Mouse (Mus musculus) myocyte (in vitro differentiated cells): ENCODE results near the gene Rbms1. TPM values are rescaled to one million over a fixed set of nuclear protein-coding genes. Genes with fewer than 3 reads are reported as not detected.

Experiments used
- H3K27me3 ChIP-seq: one replicate; pipeline ENCODE4 v1.6.1; 2011; ENCODE audit not compliant: control insufficient read depth, insufficient read depth, insufficient read length
- H3K36me3 ChIP-seq: one replicate; pipeline ENCODE4 v1.6.1; 2011; ENCODE audit not compliant: control insufficient read depth, insufficient read depth
- H3K4me2 ChIP-seq: one replicate; pipeline ENCODE4 v1.6.1; 2011; ENCODE audit warnings: low read depth, control low read depth
- H3K4me3 ChIP-seq: one replicate; pipeline ENCODE4 v1.5.1; 2011; ENCODE audit warnings: mild to moderate bottlenecking, control low read depth, moderate library complexity
- H3K79me2 ChIP-seq: one replicate; pipeline ENCODE4 v1.6.1; 2011; ENCODE audit not compliant: control insufficient read depth, insufficient read depth
- H3ac ChIP-seq: one replicate; pipeline ENCODE4 v1.6.1; 2011; ENCODE audit not compliant: control insufficient read depth, insufficient read length
- CEBPB ChIP-seq: IDR thresholded peaks from 2 replicates; pipeline ENCODE4 v1.6.1; 2011; ENCODE audit warnings: mild to moderate bottlenecking, moderate library complexity; ENCODE audit not compliant: poor library complexity, insufficient read depth, severe bottlenecking
- E2F4 ChIP-seq: IDR thresholded peaks from one replicate; pipeline ENCODE4 v1.6.1; 2011; ENCODE audit warnings: mild to moderate bottlenecking, control low read depth, moderate library complexity; ENCODE audit not compliant: insufficient read depth
- MAX ChIP-seq: IDR thresholded peaks from one replicate; pipeline ENCODE4 v1.6.1; 2011; ENCODE audit warnings: low read depth, mild to moderate bottlenecking, control low read depth
- MYOD1 ChIP-seq, 3 experiments: IDR thresholded peaks; one replicate each; pipeline ENCODE4 v1.6.1; 2011; ENCODE audit warnings: control low read depth in 2 of 3, low read depth in 2 of 3, mild to moderate bottlenecking in 2 of 3, moderate library complexity in 1 of 3; ENCODE audit not compliant: insufficient read length in 2 of 3, control insufficient read depth in 1 of 3
- MYOG ChIP-seq, 3 experiments: IDR thresholded peaks; one replicate each; pipeline ENCODE4 v1.6.1; 2011; ENCODE audit warnings: control low read depth in 2 of 3, low read depth in 2 of 3, mild to moderate bottlenecking in 2 of 3; ENCODE audit not compliant: insufficient read length in 2 of 3, control insufficient read depth in 1 of 3, insufficient read depth in 1 of 3
- POLR2A ChIP-seq: IDR thresholded peaks from one replicate; pipeline ENCODE4 v1.6.1; 2011; ENCODE audit warnings: low read depth, mild to moderate bottlenecking, control low read depth, moderate library complexity; ENCODE audit not compliant: insufficient read length
- POLR2AphosphoS2 ChIP-seq: IDR thresholded peaks from one replicate; pipeline ENCODE4 v1.6.1; 2011; ENCODE audit warnings: low read depth, control low read depth; ENCODE audit not compliant: insufficient read length
- REST ChIP-seq: IDR thresholded peaks from one replicate; pipeline ENCODE4 v1.6.1; 2011; ENCODE audit warnings: mild to moderate bottlenecking, control low read depth, moderate library complexity; ENCODE audit not compliant: insufficient read depth, insufficient read length
- SRF ChIP-seq: IDR thresholded peaks from one replicate; pipeline ENCODE4 v1.6.1; 2011; ENCODE audit warnings: low read depth; ENCODE audit not compliant: control insufficient read depth, insufficient read length
- TCF12 ChIP-seq: IDR thresholded peaks from one replicate; pipeline ENCODE4 v1.6.1; 2011; ENCODE audit warnings: mild to moderate bottlenecking, control low read depth; ENCODE audit not compliant: poor library complexity, insufficient read depth, severe bottlenecking
- TCF3 ChIP-seq: IDR thresholded peaks from one replicate; pipeline ENCODE4 v1.6.1; 2011; ENCODE audit warnings: low read depth, control low read depth; ENCODE audit not compliant: insufficient read length
- USF1 ChIP-seq: IDR thresholded peaks from one replicate; pipeline ENCODE4 v1.6.1; 2011; ENCODE audit warnings: low read depth, mild to moderate bottlenecking, control low read depth, moderate library complexity
- polyA plus RNA-seq: library from polyadenylated mRNA; unstranded; fragments of >200 nt; fragmentation: generic; extraction: Trizol; gene quantifications from one replicate; pipeline ENCODE4 v1.2.1, GENCODE M21; 2012; ENCODE audit warnings: missing spikeins

Rbms1 gene
- polyA plus RNA-seq, 1 experiment: 34.8 TPM

DNA sequence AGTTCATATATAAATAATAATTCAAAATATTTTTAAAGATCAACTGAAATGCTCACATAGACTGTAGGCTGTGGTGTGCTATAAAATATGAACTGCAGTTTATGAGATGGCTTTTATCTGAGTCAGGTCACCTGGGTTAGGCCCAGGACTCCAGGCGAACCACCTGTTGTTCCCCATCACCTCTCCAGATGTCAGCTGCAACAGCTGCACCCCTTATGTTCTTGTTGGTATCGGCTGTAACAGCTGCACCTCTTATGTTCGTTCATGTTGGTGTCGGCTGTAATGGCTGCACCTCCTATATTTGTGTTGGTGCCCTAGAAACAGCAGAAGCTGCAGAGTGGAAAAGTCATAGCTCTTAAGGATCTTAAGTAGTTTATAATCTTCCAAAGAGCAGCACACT is 252.7 kb downstream of the Rbms1 start:
- H3K4me3 ChIP-seq: no peak overlapping the region
- no peaks in the 10 kb centered on the region for H3K79me2 ChIP-seq
- TF ChIP-seq TCF3: peak; percentile 99
- peak; percentile 95 to 98 (median 97) for TF ChIP-seq MYOG (IDR thresholded peaks at IDR 0.05; ENCODE audit: control insufficient read depth in 1 of 3, insufficient read depth in 1 of 3, insufficient read length in 2 of 3, low read depth in 2 of 3)
- no peak for TF ChIP-seq CEBPB
- no peak for TF ChIP-seq POLR2AphosphoS2
- TF ChIP-seq MYOD1 (IDR thresholded peaks at IDR 0.05; ENCODE audit: control insufficient read depth in 1 of 3, insufficient read length in 2 of 3, low read depth in 2 of 3): peak; percentile 97 to 100 (median 100)
- peak; percentile 98 for TF ChIP-seq TCF12
- no peak for TF ChIP-seq USF1
- no peaks in the 10 kb centered on the region for H3K27me3 ChIP-seq
- H3K4me2 ChIP-seq: no peak overlapping the region
- H3K36me3 ChIP-seq: no peaks in the 10 kb centered on the region
- H3ac ChIP-seq: no peak overlapping the region

DNA sequence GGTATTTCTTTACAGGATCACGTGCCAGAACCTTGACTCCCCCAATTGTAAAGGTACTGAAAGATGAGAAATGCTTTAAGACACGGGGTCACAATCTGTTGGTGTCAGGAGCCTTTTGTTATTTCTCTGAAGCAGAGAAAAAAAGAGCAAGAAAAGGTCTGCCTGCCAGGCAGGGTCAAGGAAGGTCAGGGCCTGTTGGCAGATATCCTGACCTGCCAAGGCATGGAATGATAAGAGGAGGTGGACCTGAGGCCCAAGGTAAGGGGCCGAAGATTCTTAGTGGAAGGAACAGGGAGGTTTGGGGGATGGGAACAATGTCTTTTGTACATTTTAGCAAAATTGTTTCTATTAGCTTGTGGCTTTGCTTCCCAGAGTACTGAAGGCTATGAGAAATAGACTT is 254.3 kb downstream of the Rbms1 start:
- Histone ChIP-seq H3K4me2 (no peak overlapping the region), H3K4me3 (no peak overlapping the region), H3K36me3 (no peaks in the 10 kb centered on the region), H3K79me2 (no peaks in the 10 kb centered on the region), H3ac (no peak overlapping the region), H3K27me3 (no peaks in the 10 kb centered on the region)
- no peak for TF ChIP-seq POLR2AphosphoS2
- TF ChIP-seq REST: no peak
- no peak for TF ChIP-seq E2F4
- TF ChIP-seq MYOD1 (IDR thresholded peaks at IDR 0.05; ENCODE audit: control insufficient read depth in 1 of 3, insufficient read length in 2 of 3, low read depth in 2 of 3): no peak
- TF ChIP-seq MYOG (IDR thresholded peaks at IDR 0.05; ENCODE audit: control insufficient read depth in 1 of 3, insufficient read depth in 1 of 3, insufficient read length in 2 of 3, low read depth in 2 of 3): no peak
- no peak for TF ChIP-seq MAX
- TF ChIP-seq SRF: no peak
- TF ChIP-seq TCF3: no peak
- no peak for TF ChIP-seq USF1

DNA sequence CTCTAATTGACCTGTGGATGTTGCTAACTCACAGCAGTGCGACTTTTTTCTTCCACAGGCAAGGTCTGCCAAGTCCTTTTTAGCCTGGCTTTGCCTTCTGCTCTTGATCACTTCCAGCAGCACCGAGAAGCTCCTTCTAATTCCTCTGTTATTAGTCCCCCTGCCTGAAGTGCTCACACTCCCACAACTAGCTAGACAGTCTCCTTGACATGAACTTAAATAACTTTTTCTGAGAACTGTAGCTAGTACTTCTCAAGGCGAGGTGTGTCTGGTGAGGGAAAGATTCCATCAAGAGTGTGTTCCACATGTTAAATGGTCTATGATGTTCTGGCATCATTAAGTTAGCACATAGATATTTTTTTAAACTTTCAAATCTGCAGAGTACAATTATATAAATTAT is 256.1 kb downstream of the Rbms1 start:
- Histone ChIP-seq H3K27me3 (no peaks in the 10 kb centered on the region), H3K79me2 (no peaks in the 10 kb centered on the region), H3K36me3 (no peaks in the 10 kb centered on the region), H3ac (no peak overlapping the region), H3K4me2 (no peak overlapping the region), H3K4me3 (no peak overlapping the region)
- no peak for TF ChIP-seq USF1
- no peak for TF ChIP-seq SRF
- no peak for TF ChIP-seq TCF3

DNA sequence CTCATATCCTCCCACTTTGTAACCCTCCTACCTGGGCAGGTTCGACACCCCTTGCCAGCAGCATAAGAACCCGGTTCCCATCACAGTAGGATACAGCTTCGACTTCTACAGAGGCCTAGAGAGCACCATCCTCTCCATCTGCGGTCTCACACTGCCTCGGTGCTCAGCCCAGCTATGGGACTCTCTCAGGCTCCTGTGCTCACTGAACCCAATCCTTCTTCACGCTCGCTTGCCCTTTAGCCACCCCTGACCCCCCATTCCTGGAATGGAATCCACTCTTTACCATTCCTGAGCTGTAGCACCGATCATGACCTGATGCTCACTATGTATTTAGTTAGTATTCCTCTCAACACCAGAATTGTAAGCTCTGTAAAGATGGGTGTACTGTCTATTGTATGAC is 257.6 kb downstream of the Rbms1 start:
- Histone ChIP-seq H3K79me2 (no peaks in the 10 kb centered on the region), H3ac (no peak overlapping the region), H3K27me3 (no peaks in the 10 kb centered on the region), H3K4me2 (no peak overlapping the region), H3K4me3 (no peak overlapping the region), H3K36me3 (no peaks in the 10 kb centered on the region)
- TF ChIP-seq CEBPB (no peak), POLR2A (no peak)

DNA sequence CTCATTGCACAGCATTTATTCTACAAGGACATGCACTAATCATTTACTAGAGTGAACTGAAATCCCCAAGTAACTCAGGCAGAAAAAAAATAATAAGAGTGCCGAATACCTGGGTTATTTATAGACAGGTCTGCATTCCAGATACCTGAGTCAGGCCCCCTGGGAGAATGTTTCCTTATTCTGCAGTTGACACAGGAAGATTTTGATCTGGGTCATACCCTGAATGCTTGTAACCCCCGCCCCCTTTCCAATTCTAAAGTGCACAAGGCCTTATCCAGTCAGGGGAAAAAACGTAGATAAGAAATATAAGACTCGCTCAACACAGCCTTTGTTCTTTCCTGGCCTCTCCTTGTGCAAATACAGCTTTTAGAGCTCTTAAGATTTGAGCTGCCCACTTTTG is 259.7 kb downstream of the Rbms1 start:
- H3K27me3 ChIP-seq: no peaks in the 10 kb centered on the region
- no peak overlapping the region for H3K4me3 ChIP-seq
- H3K4me2 ChIP-seq: no peak overlapping the region
- no peak overlapping the region for H3ac ChIP-seq
- TF ChIP-seq USF1: no peak
- no peaks in the 10 kb centered on the region for H3K36me3 ChIP-seq
- H3K79me2 ChIP-seq: no peaks in the 10 kb centered on the region

DNA sequence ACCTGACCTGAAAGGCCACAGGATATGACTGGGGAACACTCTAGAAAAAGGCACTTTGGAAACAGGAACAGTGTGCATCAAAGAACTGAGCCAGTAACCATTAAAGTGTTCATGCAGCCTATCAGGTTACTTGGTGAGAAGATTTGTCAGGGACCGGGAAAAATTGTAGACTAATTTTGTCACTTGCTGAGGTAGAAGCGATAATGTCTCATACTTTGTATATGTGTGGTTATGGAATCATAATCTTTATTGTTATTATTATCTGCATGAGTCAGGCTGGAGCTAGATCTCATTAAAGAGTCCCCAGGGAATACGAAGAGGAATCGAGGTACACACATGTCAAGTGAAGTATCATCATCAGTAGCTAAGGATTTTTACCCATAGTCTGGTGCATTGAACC is 262.0 kb downstream of the Rbms1 start:
- Histone ChIP-seq H3ac (no peak overlapping the region), H3K4me2 (peak overlapping the region; percentile 64), H3K79me2 (no peaks in the 10 kb centered on the region), H3K4me3 (no peak overlapping the region), H3K36me3 (no peaks in the 10 kb centered on the region), H3K27me3 (no peaks in the 10 kb centered on the region)
- no peak for TF ChIP-seq E2F4

Other genes starting within 250 kb of the Rbms1 start
- gene Itgb6, start 240.5 kb downstream of the Rbms1 start, polyA plus RNA-seq: 3.9 TPM